Mouse (Mus musculus) heart, adult 2 months (tissue): ENCODE measurements around the gene Ryr1. TPM values are rescaled to one million over a fixed set of nuclear protein-coding genes. Genes with fewer than 3 reads are reported as not detected.
"Not testable (repeated sequence)": the region's sequence is repeated elsewhere in the genome, so short reads cannot be mapped to it uniquely, and the experiment has no call there.

Experiments
- DNase-seq, 2 experiments: peaks; one replicate each; pipeline ENCODE4 v3.0.0; 2021
- H3K27ac ChIP-seq: fragments of 200-600 bp; 2 replicates; pipeline ENCODE4 v1.8.1; 2022
- H3K27me3 ChIP-seq: fragments of 200-500 bp; 2 replicates; pipeline ENCODE4 v1.6.1; 2012; ENCODE audit warnings: mild to moderate bottlenecking, low read length, inconsistent platforms, mixed read lengths; ENCODE audit not compliant: control insufficient read depth, insufficient read depth
- H3K36me3 ChIP-seq: fragments of 200-500 bp; 2 replicates; pipeline ENCODE4 v1.6.1; 2012; ENCODE audit warnings: low read length, inconsistent platforms; ENCODE audit not compliant: control insufficient read depth, insufficient read depth
- H3K4me1 ChIP-seq: fragments of 200-500 bp; 2 replicates; pipeline ENCODE4 v1.6.1; 2011; ENCODE audit warnings: low read length; ENCODE audit not compliant: control insufficient read depth, insufficient read depth
- H3K4me3 ChIP-seq: fragments of 200-600 bp; 2 replicates; pipeline ENCODE4 v1.8.1; 2022
- H3K79me2 ChIP-seq: fragments of 200-500 bp; replicated peaks from 2 replicates; pipeline ENCODE4 v1.6.1; 2012; ENCODE audit warnings: mild to moderate bottlenecking, inconsistent platforms, low read length, moderate library complexity, mixed read lengths; ENCODE audit not compliant: control insufficient read depth, insufficient read depth
- H3K9ac ChIP-seq: fragments of 200-500 bp; 2 replicates; pipeline ENCODE4 v1.6.1; 2012; ENCODE audit warnings: low read depth, mild to moderate bottlenecking, control low read depth, inconsistent platforms, low read length, mixed read lengths
- CTCF ChIP-seq: fragments of 200-600 bp; IDR thresholded peaks from 2 replicates; pipeline ENCODE4 v1.8.1; 2022; ENCODE audit warnings: antibody characterized with exemption, mild to moderate bottlenecking, moderate library complexity
- EP300 ChIP-seq: fragments of 200-500 bp; IDR thresholded peaks from 2 replicates; pipeline ENCODE4 v1.6.1; 2011; ENCODE audit warnings: low read depth, low read length, control low read depth; ENCODE audit not compliant: insufficient read depth
- POLR2A ChIP-seq: fragments of 200-500 bp; IDR thresholded peaks from 2 replicates; pipeline ENCODE4 v1.6.1; 2011; ENCODE audit warnings: mild to moderate bottlenecking, low read depth, low read length, control low read depth; ENCODE audit not compliant: insufficient read depth
- WGBS: fragments of 180-500 bp; shearing (Covaris S2); methylation state at CpG from one replicate; pipeline ENCODE4 v1.1.7; 2018; 5-methylcytosine and 5-hydroxymethylcytosine counted together
- intact Hi-C: fragments of 180-260 bp; cut with DNase I; formaldehyde crosslinking; loops from one replicate; pipeline ENCODE4 v1.15.1; 2025
- polyA plus RNA-seq: library from polyadenylated mRNA; depleted of rRNA; stranded (reverse); fragments of >200 nt; gene quantifications from 2 replicates; pipeline ENCODE4 v1.2.3, GENCODE M21; 2012
- total RNA-seq, 2 experiments: library from RNA; stranded (reverse); gene quantifications; 2 replicates each; pipeline ENCODE4 v1.2.3; 2021

Ryr1 gene
- total and polyA plus RNA-seq, 3 experiments = under 0.01 to 0.18 (median 0.08) TPM

DNA sequence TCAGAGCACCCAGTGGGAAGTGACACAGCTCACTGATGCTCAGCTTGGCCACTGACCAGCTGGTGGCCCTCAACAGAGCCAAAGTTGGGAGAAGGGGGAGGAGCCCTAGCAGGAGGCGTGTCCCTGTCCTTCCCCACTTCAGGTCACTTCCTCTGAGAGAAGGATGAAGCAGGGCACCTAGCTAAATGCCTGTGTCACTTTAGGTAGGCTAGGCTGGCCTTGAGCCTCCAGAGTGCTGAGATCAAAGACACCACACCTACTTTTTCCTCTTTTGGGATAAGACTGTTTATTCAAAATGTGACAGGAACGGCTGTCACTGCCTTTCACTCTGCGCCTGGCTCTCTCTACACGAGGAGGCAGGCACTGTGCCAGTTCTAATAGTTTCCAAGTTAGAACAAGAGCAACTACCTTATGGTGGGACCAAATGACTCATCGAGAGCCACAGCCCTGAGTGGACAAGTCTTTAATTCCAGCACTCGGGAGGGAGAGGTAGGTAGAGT lies 153.2 kb downstream of the Ryr1 start:
- no peak overlapping the region for H3K9ac ChIP-seq
- peaks cover 7% of the 10 kb centered on the region for H3K4me1 ChIP-seq
- peak overlapping the region; percentile 42 for H3K27ac ChIP-seq
- no peak overlapping the region for H3K4me3 ChIP-seq
- TF ChIP-seq CTCF = no peak
- TF ChIP-seq EP300 = no peak
- TF ChIP-seq POLR2A = no peak
- peak; percentile 50 to 64 for DNase-seq
- intact Hi-C loops = loop anchor here (2.0 to 5.0 kb wide), 3 partner anchors 35 to 195 kb away; no protein-coding TSS in a partner anchor
- no peaks in the 10 kb centered on the region for H3K36me3 ChIP-seq
- H3K27me3 ChIP-seq = no peaks in the 10 kb centered on the region
- H3K79me2 ChIP-seq = no peaks in the 10 kb centered on the region
- 17% methylated on average over 6 of the region's 6 CpGs for WGBS

DNA sequence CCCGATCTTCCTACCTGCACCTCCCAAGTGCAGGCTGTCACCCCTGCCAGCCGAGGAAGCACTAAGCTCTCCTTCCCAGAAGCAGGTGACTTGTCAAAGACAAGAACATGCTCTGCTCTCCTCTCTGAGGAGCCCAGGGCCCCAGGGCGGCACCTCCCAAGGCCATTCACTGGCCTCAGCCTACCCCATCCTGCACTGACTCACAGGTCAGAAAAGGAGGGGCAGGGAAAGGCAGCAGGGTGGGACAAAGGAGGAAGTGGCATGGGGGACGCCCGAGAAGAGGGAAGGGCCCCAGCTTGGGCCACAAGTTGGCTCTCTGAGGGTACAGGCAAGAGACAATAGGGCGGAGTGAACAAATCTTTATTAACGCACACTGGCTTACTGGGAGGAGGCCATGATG lies 153.9 kb downstream of the Ryr1 start:
- peak overlapping the region; percentile 42 for H3K27ac ChIP-seq
- no peaks in the 10 kb centered on the region for H3K27me3 ChIP-seq
- no peak overlapping the region for H3K4me3 ChIP-seq
- intact Hi-C loops = loop anchor here (5.0 kb wide), 2 partner anchors 34 to 194 kb away; no protein-coding TSS in a partner anchor
- no peak overlapping the region for H3K9ac ChIP-seq
- 78% methylated on average over 7 of the region's 7 CpGs for WGBS
- H3K4me1 ChIP-seq = peaks cover 7% of the 10 kb centered on the region
- no peak for DNase-seq
- no peaks in the 10 kb centered on the region for H3K36me3 ChIP-seq
- TF ChIP-seq EP300 = no peak
- no peak for TF ChIP-seq CTCF
- no peak for TF ChIP-seq POLR2A
- H3K79me2 ChIP-seq = no peaks in the 10 kb centered on the region

DNA sequence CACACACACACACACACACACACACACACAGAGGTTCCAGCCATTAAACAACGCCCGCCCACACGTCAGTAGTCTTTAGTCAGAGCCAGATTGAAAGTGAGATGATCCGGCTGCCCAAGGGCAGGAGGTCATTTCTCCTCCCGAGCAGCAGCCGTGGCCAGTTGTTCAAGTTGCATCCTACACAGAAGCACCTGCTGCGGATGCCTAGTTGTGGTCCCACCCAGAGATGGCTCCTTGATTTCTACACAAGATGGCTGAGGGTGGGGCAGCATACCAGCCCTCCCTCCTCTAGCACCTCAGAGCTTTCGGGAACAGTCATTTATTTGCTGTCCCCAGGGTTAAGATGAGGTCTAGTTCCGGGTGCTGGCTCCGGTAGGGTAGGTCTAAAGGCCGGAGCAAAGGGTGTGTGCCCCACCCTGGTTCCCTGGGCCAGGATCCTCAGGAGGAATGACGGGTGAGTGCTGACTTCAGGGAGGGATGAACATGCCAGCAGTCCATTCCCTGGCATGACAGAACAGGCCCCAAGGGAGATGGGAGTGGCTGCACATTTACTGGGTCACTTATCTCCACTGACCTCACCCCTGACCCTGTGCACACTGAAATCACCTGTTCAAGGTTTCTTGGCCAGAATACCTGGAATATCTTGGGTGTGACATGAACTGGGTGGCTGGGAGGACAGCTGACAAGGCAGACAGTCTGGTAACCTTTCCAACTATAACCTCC lies 155.1 kb downstream of the Ryr1 start:
- TF ChIP-seq EP300 (no peak), POLR2A (no peak), CTCF (no peak)
- intact Hi-C loops = loop anchor here (5.0 kb wide), 2 partner anchors 33 to 193 kb away; no protein-coding TSS in a partner anchor
- Histone ChIP-seq H3K27ac (no peak overlapping the region), H3K27me3 (no peaks in the 10 kb centered on the region), H3K4me3 (no peak overlapping the region), H3K79me2 (no peaks in the 10 kb centered on the region), H3K36me3 (no peaks in the 10 kb centered on the region), H3K9ac (no peak overlapping the region), H3K4me1 (peaks cover 7% of the 10 kb centered on the region)
- WGBS = 51% methylated on average over 12 of the region's 12 CpGs
- no peak for DNase-seq

DNA sequence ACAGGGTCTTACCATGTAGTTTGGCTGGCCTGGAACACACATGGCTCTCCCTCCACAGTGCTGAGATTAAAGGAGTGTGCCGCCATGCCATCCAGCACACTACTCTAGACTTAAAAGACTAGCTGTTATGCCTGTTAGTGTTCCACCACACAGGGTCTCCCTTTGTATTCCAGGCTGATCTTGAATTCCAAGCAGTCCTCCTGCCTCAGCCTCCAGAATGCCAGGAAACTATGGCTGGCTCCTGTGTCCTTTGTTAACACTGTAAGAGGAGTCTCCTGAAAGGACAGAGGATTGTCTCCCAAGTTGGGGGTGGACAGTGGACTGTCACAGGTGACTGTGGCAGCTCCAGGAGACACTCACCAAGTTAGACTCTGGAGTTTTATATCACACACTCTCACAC lies 155.7 kb downstream of the Ryr1 start:
- Histone ChIP-seq H3K9ac (no peak overlapping the region), H3K4me3 (no peak overlapping the region), H3K4me1 (peaks cover 7% of the 10 kb centered on the region), H3K36me3 (no peaks in the 10 kb centered on the region), H3K27me3 (no peaks in the 10 kb centered on the region), H3K27ac (no peak overlapping the region), H3K79me2 (no peaks in the 10 kb centered on the region)
- intact Hi-C loops = no loop called here
- TF ChIP-seq EP300 (no peak), POLR2A (no peak), CTCF (no peak)
- DNase-seq = no peak
- 100% methylated on average over 1 of the region's 1 CpGs for WGBS

DNA sequence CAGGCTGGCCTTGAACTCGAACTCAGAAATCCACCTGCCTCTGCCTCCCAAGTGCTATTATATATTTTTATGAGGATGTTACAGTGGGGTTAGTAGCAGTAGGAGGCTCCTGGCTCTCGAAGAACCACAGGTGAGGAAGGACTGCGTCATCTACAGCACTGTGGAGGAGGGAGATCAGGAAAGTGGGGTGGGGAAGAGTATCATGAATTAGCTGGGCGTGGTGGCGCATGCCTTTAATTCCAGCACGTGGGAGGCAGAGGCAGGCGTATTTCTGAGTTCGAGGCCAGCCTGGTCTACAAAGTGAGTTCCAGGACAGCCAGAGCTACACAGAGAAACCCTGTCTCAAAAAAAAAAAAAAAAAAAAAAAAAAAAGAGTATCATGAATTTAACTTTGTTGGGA lies 156.9 kb downstream of the Ryr1 start:
- intact Hi-C loops, H3K36me3 ChIP-seq, H3K27ac ChIP-seq, H3K79me2 ChIP-seq, DNase-seq, H3K9ac ChIP-seq, H3K27me3 ChIP-seq, H3K4me3 ChIP-seq, H3K4me1 ChIP-seq: not testable (repeated sequence)
- WGBS = 92% methylated on average over 8 of the region's 8 CpGs

DNA sequence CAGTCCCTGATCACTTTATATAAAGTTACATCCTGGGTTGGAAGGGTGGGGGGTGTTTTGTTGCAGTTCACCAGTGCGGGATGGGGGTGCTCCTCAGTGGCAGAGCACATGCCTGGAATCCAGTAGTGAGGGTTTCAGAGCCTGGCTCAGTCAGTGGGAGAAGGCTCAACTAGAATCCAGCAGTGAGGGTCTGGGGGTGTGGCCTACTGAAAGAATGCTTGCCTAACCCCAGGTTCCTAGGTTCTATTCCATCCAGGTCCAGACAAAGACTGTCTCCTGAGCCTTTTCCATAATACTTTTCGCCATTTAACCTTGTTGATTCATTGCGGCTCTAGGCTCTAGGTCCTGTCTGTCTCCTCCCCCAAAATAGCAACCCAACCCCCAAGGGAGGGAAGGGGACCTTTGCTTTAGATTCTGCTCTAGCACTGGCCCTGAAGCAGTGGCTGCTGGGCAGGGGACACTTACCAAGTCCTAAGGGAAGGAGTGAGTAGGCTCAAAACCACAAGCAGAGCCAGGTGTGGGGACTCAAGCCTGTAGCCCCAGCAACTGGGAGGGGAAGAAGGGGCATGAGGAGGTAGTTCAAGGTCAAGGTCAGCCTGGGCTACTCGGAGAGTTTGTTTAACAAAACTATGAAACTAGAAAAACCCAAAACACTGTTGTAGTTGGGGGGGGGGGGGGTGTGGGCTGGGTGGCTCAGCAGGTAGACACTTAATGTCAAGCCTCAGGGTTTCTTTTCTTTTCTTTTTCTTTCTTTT lies 158.1 kb downstream of the Ryr1 start:
- intact Hi-C loops = no loop called here
- H3K4me1 ChIP-seq = peaks cover 6% of the 10 kb centered on the region
- H3K9ac ChIP-seq = no peak overlapping the region
- H3K36me3 ChIP-seq = no peaks in the 10 kb centered on the region
- TF ChIP-seq EP300 (no peak), CTCF (no peak), POLR2A (no peak)
- H3K79me2 ChIP-seq = peaks cover under 1% of the 10 kb centered on the region; the same call in 1 of the 2 replicates
- H3K27me3 ChIP-seq = no peaks in the 10 kb centered on the region
- WGBS = 54% methylated on average over 4 of the region's 4 CpGs
- no peak overlapping the region for H3K4me3 ChIP-seq
- no peak for DNase-seq
- no peak overlapping the region; the same call in 1 of the 2 replicates for H3K27ac ChIP-seq
